Mouse (Mus musculus): ENCODE measurements around the gene En1. TPM values are rescaled to one million over a fixed set of nuclear protein-coding genes. Genes with fewer than 3 reads are reported as not detected.
A peak's percentile ranks its signal among the peaks of the same experiment; 100 is the strongest.

The En1 gene
- polyA plus RNA-seq, 1 experiment, result 0.91 TPM

GRCm38 (mm10) chr1:120596319-120596718 lies 5.9 kb upstream of the En1 start:
- Histone ChIP-seq H3K4me3 (ENCODE audit: insufficient read depth, low read depth, low read length) (no peak overlapping the region), H3K27ac (replicated peaks; ENCODE audit: low read depth, low read length) (no peak overlapping the region), H3K4me1 (ENCODE audit: control insufficient read depth, insufficient read depth, insufficient read length, low read length) (no peaks in the 10 kb centered on the region)

- peak overlapping the region; percentile 47 for H3K4me3 ChIP-seq (ENCODE audit: insufficient read depth, low read depth, low read length)
- no peak overlapping the region for H3K27ac ChIP-seq (replicated peaks; ENCODE audit: low read depth, low read length)
- no peaks in the 10 kb centered on the region for H3K4me1 ChIP-seq (ENCODE audit: control insufficient read depth, insufficient read depth, insufficient read length, low read length)
These were observed 5.4 kb upstream of the En1 start for GRCm38 (mm10) chr1:120596784-120597183.

DNA sequence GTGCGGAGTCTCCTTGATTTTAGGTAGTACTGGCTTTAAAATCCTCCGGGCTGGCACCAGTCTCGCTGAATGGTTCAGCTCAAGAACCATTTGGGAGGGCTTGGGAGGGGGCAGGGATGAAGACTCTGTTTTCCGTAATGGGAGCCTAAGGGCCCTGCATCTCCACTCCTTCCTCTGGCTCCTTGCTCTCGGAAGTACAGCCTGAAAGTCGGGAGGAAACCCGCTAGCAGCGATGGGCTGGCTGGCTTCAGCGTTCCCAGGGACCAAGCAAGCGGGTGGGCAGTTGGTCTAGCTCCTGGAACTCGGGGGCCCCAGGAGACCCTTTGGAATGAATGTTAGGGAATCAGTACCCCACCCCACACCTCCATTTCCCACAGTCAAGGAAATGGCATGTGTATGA lies 4.9 kb upstream of the En1 start:
- H3K4me1 ChIP-seq (ENCODE audit: control insufficient read depth, insufficient read depth, insufficient read length, low read length), result no peaks in the 10 kb centered on the region
- H3K27ac ChIP-seq (replicated peaks; ENCODE audit: low read depth, low read length), result no peak overlapping the region
- H3K4me3 ChIP-seq (ENCODE audit: insufficient read depth, low read depth, low read length), result peak overlapping the region; percentile 47; the same call in 1 of the 2 replicates

DNA sequence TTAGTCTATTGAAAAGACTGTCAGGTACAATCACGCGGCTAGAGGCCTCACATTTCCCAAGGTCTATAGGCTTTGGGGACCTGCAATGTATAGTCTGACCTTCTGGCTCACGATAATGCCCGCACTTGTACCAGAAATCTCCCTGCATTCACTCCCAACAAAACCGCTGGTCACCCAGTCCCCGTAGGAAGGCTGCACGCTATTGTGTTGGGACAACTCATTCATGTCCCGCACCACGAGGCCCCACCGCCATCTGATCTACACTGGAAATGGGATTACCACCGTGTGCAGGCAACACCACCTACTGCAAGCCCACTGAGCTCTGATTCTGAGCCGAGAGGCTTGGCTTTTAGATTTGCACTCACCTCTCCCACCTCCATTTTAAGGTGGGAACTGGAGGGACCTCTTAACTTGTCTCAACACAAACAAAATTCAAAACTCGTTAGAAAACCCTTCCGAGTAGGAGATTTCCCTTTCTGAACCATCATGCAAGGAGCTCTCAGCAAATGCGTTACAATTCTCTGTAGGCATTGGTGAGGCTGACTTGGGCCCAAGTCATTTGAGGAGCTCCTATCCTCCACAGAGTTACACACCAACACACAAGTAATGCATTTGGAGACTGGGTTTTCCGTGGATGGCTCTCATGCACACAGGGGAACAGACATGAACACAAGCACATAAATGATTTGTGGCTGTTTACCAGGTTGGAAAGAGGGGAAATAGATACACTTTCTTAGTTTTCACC lies 3.9 kb upstream of the En1 start:
- H3K4me3 ChIP-seq (ENCODE audit: insufficient read depth, low read depth, low read length), result no peak overlapping the region

GRCm38 (mm10) chr1:120599321-120600148 lies 2.7 kb upstream of the En1 start:
- no peak overlapping the region for H3K27ac ChIP-seq (replicated peaks; ENCODE audit: low read depth, low read length)
- no peaks in the 10 kb centered on the region for H3K4me1 ChIP-seq (ENCODE audit: control insufficient read depth, insufficient read depth, insufficient read length, low read length)
- H3K4me3 ChIP-seq (ENCODE audit: insufficient read depth, low read depth, low read length), result no peak overlapping the region

More for the DNA sequence above, 3.9 kb upstream of the En1 start:
- H3K27ac ChIP-seq (replicated peaks; ENCODE audit: low read depth, low read length), result no peak overlapping the region
- H3K4me1 ChIP-seq (ENCODE audit: control insufficient read depth, insufficient read depth, insufficient read length, low read length), result no peaks in the 10 kb centered on the region

DNA sequence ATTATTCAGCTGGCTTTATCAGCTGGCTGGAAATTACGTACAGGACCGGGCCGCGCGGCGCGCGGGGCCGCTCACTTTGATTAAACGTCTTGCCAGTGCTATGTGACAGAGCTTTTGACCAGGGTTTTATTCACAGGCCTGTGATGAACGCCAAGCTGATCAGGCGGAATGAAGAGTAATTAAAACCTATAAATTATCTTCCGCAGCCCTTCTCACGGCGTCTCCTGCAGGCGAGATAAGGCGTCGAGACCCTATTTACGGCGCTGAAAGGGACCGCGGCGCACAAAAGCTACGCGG lies 2.1 kb upstream of the En1 start:
- Histone ChIP-seq H3K4me1 (ENCODE audit: control insufficient read depth, insufficient read depth, insufficient read length, low read length) (no peaks in the 10 kb centered on the region), H3K27ac (replicated peaks; ENCODE audit: low read depth, low read length) (no peak overlapping the region), H3K4me3 (ENCODE audit: insufficient read depth, low read depth, low read length) (no peak overlapping the region)

GRCm38 (mm10) chr1:120600516-120601252 lies 1.5 kb upstream of the En1 start:
- Histone ChIP-seq H3K4me3 (ENCODE audit: insufficient read depth, low read depth, low read length) (no peak overlapping the region), H3K27ac (replicated peaks; ENCODE audit: low read depth, low read length) (no peak overlapping the region), H3K4me1 (ENCODE audit: control insufficient read depth, insufficient read depth, insufficient read length, low read length) (no peaks in the 10 kb centered on the region)

DNA sequence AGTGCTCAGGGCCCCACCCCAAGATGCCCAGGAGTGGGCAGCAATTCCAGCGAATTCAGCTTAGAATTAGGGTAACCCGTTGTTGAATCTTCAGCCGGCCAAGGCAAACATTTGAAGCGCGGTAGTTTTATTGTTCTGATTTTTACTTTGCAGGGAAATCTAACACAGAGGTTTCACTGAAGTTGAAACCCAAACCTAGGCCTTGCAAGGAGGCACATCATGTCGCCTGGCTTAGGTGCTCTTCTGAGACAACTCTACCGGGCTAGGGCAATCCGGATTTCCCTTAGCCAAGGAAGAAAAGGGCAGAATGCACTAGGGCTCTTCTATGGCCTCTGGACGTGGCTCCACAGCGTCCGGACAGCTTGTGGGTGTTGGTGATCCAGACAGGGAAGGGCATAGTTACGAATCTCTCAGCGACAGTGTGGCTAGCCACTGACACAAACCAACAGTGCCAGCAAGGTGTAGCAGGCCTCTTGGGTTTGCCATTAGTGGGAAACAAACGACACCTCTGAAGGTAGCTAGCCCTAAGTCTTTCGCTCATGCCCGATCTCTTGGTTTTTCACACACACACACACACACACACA lies 873 bp upstream of the En1 start:
- H3K27ac ChIP-seq (replicated peaks; ENCODE audit: low read depth, low read length), result no peak overlapping the region
- H3K4me1 ChIP-seq (ENCODE audit: control insufficient read depth, insufficient read depth, insufficient read length, low read length), result no peaks in the 10 kb centered on the region
- H3K4me3 ChIP-seq (ENCODE audit: insufficient read depth, low read depth, low read length), result peak overlapping the region; percentile 58; the same call in 1 of the 2 replicates

DNA sequence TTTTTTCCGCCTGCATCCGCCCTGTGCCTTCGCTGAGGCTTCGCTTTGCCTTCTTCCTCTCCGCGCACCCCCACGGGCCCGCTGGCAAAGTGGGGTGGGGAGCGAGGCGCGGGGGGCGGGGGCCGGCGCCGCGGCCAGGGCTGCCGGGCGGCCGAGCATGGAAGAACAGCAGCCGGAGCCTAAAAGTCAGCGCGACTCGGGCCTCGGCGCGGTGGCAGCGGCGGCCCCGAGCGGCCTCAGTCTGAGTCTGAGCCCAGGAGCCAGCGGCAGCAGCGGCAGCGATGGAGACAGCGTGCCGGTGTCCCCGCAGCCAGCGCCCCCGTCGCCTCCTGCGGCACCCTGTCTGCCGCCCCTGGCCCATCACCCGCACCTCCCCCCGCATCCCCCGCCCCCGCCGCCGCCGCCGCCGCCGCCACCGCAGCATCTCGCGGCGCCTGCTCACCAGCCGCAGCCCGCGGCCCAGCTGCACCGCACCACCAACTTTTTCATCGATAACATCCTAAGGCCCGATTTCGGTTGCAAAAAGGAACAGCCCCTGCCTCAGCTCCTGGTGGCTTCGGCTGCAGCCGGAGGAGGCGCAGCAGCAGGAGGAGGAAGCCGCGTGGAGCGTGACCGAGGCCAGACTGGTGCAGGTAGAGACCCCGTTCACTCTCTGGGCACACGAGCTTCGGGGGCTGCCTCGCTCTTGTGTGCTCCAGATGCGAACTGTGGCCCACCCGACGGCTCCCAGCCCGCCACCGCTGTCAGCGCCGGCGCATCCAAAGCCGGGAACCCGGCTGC lies 848 bp downstream of the En1 start:
- H3K4me1 ChIP-seq (ENCODE audit: control insufficient read depth, insufficient read depth, insufficient read length, low read length), result no peaks in the 10 kb centered on the region
- H3K27ac ChIP-seq (replicated peaks; ENCODE audit: low read depth, low read length), result no peak overlapping the region
- H3K4me3 ChIP-seq (ENCODE audit: insufficient read depth, low read depth, low read length), result peak overlapping the region; percentile 50

DNA sequence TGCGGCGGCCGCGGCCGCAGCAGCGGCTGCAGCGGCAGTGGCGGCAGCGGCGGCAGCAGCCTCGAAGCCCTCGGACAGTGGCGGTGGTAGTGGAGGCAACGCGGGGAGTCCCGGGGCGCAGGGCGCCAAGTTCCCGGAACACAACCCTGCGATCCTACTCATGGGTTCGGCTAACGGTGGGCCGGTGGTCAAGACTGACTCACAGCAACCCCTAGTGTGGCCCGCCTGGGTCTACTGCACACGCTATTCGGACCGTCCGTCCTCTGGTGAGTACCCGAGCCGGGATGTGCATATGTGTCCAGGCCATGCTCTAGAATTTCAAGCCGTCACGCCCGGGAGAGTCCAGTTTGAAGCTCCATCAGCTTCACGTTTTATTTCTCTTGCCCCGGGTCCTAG lies 1.4 kb downstream of the En1 start:
- Histone ChIP-seq H3K4me3 (ENCODE audit: insufficient read depth, low read depth, low read length) (peak overlapping the region; percentile 50), H3K27ac (replicated peaks; ENCODE audit: low read depth, low read length) (no peak overlapping the region), H3K4me1 (ENCODE audit: control insufficient read depth, insufficient read depth, insufficient read length, low read length) (no peaks in the 10 kb centered on the region)

- Histone ChIP-seq H3K27ac (replicated peaks; ENCODE audit: low read depth, low read length) (no peak overlapping the region), H3K4me1 (ENCODE audit: control insufficient read depth, insufficient read depth, insufficient read length, low read length) (no peaks in the 10 kb centered on the region), H3K4me3 (ENCODE audit: insufficient read depth, low read depth, low read length) (peak overlapping the region; percentile 50)
These were observed 2.4 kb downstream of the En1 start for GRCm38 (mm10) chr1:120604431-120605142.

- Histone ChIP-seq H3K27ac (replicated peaks; ENCODE audit: low read depth, low read length) (no peak overlapping the region), H3K4me3 (ENCODE audit: insufficient read depth, low read depth, low read length) (peak overlapping the region; percentile 50), H3K4me1 (ENCODE audit: control insufficient read depth, insufficient read depth, insufficient read length, low read length) (no peaks in the 10 kb centered on the region)
These were observed 2.9 kb downstream of the En1 start for GRCm38 (mm10) chr1:120605143-120605435.

DNA sequence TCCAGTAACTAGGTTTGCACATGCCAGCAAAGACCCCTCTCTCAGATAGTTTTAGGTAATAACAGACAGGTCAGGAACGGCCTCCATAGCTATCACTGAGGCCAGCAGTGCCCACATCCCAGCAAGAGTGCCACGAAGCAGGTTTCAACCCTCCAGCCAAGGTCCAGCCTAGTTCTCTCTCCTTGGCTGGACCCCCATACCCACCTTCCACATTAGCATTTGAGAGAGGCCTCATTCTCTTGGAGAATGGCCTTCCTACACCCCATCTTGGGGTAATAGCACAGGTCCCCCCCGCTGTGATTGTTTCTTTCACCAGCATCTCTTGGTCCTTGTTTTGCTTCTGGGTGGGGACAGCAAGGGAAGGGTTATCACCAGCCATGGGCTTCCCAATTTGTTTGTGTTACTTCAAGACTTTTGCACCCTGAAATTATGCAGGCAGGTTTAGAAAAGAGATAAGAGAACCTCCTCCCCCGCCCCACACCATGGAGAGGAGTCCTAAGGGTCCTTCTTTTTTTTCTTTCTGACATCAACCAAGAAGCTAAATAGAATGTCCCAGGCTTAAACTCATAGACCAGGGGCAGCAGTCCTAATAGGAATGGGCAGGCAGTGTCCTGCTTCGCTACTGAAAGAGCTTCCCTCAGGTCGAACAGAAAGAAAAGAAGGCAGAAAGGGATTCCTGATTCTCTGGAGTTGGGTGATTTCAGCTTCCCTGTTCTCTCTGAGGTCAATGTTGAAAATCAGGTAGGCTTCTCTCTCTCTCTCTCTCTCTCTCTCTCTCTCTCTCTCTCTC lies 3.5 kb downstream of the En1 start:
- no peak overlapping the region for H3K4me3 ChIP-seq (ENCODE audit: insufficient read depth, low read depth, low read length)
- H3K27ac ChIP-seq (replicated peaks; ENCODE audit: low read depth, low read length), result no peak overlapping the region
- H3K4me1 ChIP-seq (ENCODE audit: control insufficient read depth, insufficient read depth, insufficient read length, low read length), result no peaks in the 10 kb centered on the region
